Mouse (Mus musculus) left cerebral cortex, adult 11 months (tissue): ENCODE measurements around the gene Lancl3.

ENCODE experiments used
- DNase-seq: peaks from one replicate; pipeline ENCODE4 v3.0.0; 2022; ENCODE audit warnings: low spot score

The Lancl3 gene

DNA sequence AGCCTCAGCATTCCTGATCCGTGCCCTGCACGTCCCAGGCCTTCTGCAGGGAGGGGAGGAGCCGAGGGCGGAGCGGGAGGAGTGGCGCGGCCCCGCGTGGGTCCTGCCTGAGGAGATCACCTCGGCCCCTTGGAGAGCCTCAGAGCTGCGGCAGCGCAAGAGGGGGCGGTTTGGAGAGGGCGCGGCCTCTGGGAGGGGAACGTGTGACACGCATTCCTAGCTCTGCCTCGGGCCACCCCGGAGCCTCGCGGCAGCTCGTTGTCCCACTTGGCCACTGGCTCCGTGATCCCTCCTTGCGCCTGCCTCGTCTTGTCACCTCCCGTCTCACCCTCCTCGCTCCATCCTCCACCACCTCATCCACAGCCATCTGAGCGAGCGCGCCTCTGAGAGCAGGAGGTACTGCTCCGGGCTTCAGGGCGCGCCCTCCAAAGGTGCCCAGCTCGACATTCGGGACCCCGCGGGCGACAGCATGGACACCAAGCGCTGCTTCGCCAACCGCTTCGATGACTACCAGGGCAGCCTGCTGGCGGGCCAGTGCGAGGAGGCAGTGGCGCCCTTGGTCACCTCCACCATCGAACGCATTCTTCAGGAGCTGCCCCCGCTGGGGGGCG is at the start of gene Lancl3:
TSS of gene Lancl3 (plus strand) at position 142 of the 611 bp plus-strand sequence.
- no peak for DNase-seq

DNA sequence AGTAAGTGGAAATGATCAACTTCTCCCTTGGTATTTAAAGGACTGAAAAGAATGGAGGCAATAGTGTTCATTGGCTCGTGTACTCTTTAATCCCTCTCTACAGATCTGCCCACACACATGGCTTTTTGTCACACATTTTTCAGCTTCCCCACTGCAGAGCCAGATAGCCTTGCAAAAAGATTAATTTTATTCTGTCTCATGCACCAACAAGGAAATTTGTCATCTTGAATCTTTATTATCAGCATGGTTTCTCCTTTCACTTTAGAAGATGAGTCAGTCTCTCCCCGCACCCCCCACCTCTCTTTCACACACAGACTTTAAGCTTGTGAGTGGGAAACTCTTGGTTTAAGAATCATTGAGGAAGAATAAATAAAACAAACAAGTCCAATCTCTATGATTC is 20.7 kb upstream of the Lancl3 start:
- DNase-seq, result no peak

DNA sequence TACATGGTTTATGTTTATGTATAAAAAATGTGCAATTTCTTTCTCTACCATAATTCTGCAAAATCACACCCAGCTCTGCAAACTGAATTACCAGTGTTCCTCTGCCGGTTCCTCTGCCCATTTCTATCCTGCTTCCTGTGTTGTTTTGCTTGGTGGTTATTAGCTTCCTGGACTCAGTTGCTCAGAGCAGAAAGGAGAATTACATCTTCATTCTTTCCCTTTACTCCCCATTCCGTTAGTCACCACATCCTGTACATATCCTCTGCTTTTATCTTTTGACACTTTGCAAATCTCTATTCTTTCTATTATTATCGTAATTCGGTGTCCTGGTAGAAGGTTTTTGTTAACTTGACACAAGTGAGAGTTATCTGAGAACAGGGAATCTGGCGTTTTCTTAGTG is 18.1 kb upstream of the Lancl3 start:
- DNase-seq, result no peak

DNA sequence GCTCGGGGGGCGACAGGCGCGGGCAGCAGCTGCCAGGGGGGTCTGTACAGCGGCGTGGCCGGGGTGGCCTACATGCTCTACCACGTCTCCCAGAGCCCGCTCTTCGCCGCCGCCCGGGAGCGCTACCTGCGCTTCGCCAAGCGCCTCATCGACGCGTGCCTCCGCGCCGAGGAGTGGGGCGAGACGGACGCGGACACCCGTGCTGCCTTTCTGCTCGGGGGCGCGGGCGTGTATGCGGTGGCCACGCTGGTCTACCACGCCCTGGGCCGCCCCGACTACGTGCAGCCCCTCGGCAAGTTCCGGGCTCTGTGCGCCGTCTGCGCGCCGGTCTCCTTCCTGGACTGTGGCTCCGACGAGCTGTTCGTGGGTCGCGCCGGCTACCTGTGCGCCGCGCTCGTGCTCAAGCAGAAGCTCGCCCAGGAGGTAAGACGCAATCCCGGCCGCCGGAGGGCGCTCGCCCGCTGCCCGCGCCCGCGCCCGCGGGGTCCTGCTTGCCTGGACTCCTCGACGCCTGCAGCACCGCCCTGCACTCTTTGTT is 747 bp downstream of the Lancl3 start:
- DNase-seq, result no peak

DNA sequence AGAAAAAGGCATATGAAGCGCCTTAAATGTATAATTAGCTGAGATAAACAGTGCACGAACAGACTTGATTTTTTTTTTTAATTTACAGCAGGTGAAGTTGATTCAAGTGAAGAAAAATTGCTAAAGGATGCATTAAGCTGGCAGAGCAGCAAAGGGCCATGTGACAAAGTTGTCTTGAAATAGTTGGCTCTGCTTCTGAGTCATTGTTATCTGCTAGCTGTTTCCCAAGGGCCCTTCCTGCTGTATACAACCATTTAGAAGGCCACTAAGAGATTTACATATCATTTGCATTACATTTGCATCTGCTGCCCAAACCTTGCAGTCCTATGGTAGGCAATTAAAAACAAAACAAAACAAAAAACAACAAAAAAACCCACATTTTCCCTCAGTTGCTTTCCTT is 2.3 kb downstream of the Lancl3 start:
- DNase-seq, result no peak

DNA sequence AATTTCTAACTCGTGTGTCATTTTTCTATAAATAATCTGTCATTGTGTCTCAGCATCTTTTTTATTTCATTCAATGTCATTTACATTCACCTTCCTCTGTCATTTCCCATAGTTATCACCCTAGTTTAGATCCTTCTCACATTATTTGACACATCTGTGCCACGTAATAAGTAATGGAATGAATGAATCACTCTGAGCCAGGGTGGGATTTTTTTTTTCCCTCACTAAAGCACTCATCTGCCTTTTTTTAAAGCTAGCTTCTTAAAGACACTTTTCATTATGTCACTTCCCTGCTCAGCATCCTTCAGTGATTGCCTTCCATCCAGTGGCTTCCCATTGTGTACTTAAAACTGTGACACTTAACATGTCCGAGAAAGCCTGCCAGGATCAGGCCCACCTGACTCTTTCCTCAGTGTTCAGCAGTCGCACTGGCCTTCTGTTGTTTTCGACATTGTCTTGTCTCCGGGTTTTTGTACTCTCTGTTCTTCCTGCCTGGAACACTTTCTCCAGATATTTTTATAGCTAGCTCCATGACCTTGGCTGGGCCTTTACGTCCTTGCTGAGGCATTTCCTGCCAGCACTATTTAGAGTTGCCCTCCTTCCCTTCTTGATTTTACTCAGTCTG is 3.2 kb downstream of the Lancl3 start:
- no peak for DNase-seq

DNA sequence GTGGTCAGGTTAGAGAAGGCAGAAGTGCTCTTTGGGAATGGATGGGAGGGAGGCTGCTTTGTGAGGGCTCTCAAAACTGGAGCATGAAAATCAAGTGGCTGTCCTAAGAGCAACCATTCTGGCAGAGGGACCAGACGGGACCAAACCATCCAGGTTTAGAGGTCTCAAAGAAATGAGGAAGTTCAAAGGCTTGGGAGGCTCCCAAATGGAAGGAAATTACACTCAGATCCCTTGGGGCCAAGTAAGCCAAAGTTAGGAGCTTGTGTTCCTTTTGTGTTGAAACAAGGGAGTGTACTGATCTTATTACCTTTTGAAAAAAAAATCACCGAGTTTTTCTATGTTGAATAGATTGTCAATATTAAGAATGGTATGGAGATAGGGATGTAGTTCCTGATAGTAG is 5.4 kb downstream of the Lancl3 start:
- DNase-seq, result no peak

DNA sequence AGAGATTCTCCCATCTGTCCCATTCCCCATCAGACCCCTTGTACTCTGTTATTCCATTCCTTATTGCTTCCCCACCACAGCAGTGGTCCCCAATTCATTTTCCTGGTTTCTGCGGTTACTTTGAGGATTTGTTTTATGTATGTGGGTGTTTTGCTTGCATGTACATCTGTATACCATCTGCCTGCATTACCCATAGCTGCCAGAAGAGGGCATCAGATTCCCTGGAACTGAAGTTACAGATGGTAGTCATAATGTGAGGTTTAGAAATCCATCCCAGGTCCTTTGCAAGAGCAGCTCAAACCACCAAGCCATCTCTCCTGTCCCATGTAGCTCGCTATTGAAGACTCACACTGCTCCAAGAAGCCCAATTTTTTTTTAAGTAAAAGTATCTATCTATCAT is 16.5 kb downstream of the Lancl3 start:
- DNase-seq, result no peak

DNA sequence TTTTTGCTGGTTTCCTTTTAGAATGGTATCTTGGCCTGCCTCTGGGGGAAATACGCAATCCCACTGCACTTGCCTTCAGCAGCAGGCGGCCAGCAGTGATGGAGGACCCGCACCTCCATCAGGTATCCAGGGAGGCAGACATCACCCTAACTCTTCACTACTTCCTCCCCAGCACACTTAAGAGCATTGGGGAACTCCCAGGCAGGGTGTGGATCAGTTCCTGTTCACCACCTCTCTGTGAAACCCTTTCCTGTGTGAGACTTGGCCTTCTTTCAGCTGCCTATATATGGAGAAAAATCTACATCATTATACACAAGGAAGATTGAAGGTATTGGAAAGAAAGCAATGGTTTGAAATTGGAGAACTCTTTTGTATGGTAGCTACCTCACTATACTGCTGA is 19.9 kb downstream of the Lancl3 start:
- no peak for DNase-seq

DNA sequence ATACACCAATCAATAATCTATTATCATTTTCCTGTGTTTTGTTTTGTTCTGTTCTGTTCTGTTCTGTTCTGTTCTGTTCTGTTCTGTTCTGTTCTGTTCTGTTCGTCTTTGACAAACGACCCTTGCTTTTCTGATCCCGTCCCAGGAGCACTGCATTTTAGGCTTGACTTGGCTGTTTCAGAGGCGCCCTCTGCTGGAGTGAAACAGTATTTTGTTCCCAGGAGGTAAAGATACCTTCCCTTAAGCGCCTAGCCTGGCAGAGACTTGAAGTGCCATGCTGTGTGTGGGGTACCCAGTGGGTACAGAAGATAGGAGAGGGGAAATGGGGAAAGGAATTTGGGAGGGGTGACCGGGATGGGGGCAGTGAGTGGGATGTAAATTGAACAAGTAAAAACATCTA is 21.5 kb downstream of the Lancl3 start:
- DNase-seq, result no peak

DNA sequence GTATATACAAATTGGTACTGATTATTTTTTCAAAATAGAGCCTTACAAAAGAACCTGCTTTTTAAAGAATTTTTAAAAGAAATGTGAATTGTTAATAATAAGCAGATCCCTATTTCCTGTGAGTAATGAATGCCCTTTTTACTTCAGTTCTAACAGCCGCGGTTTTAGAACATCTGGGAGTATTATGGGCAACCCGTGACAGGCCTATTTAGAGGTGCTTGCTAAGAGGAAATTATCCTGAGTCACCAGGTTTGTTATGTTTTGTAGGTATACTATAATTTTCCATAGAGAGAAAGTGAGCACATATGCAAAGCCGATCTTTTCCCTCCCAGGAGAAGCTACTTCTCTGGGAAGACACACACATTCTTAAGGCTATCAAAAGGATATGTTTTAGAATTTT is 22.0 kb downstream of the Lancl3 start:
- DNase-seq, result no peak

DNA sequence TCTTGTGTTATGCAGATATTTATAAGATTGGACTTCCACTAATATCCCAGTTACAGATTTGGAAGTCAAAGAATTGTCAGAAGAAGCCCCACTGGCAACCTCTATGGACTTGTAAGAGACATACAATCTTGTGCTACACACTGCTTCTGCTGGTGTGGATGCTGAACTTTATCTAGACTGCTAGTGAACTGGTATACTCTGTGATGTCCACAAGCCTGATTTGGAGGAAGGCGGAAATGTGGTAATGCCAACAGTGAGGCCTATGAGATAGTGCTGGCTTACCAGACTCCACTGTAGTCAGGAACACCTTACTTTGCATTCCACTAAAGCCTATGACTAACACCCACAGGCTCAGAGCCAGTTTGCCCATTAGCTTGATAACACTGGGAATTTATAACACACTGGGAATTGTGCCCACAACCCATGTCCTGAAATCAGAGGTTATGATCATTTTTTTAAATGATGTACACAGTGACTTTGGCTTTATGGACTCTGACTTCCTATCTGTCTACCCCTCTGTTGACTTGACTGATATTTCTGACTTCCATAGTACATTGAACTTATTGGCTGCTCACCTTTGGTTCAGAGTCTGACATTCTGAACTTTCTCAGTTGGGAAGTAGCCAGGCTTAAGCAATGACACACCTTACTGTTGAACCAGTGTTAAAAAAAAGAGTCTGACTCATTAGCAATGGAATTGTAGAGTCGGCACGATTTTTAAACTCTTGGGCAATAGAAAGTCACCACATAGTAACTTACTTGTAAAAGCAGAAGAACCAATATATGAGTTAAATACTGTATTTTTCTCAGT is 22.9 kb downstream of the Lancl3 start:
- DNase-seq, result no peak

DNA sequence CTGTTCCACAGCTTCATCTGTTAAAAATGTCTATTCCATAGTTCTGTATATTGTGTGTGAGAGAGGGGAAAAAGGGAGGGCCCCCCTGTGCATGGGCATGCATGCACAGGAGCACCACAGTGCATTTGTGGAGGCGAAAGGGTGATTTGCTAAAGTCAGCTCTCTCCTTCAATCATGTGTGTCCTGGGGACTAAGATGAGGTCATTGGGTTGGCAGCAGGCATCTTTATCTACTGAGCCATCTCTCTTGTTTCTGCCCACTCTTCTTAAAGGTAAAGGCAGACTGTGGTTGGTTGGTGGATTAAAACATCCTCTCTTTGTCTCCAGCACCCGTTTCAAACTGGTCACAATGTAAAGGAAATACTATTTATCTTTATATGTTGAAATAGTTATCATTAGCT is 27.4 kb downstream of the Lancl3 start:
- DNase-seq, result no peak

DNA sequence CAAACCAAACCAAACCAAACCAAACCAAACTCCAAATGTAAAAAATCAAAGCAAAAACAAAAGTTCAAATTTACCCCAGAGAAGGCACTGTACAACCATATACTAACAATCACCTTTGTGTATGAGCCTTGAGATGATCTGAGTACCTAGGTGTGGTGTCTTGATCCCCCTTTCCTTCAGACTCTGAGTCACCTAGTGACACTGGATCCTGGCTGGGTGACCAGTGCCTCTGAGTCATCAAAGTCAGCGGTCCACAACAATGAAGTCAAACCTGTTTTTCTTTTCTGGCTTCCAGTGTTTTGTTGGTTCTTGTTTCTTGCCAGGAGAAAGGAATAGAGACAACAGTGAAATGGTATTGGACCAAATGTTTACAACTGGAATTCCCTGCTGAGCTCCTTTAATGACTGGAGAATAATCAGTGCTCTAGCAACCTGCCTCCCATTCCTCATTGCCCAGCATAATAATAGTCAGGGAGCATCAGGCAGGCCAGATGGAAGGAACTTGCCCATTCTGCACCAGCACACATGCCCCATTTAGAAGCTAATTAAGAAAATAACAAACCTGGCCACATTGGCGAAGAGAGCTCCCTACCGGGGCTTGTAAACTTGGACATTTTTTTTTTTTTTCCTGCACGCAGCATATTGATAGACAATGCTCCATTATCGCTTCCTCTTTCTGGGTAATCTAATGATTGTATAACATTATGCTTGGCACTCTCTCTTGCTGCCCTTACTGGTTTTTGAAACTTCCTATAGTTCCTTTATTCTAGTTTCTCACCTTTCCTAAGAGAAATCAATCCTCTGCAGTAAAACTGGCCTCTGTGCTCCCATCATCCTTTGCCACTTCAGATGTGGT is 41.3 kb downstream of the Lancl3 start:
- no peak for DNase-seq

DNA sequence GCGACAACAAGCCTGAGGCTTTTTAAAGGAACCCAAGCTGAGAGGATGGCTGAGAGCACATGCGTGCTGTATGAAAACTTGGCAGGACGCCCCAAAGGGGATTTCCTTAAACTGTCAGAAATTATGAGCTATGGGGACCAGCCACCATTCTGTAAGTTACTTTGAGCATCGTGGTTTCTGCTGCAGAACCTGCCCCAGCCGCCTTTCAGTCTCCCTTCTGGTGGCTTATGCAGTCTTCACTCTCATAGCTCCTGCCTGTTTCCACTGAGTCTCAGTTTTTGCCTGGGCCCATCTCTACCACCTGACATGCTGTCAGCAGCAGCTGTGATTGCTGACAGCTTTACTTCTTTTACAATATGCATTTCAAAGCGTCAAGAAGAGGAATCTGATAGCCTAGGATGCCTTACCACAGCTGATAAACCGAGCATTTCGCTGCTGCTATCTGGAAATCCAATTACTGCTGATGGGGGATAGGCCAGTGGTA is 43.7 kb downstream of the Lancl3 start:
- DNase-seq, result no peak

DNA sequence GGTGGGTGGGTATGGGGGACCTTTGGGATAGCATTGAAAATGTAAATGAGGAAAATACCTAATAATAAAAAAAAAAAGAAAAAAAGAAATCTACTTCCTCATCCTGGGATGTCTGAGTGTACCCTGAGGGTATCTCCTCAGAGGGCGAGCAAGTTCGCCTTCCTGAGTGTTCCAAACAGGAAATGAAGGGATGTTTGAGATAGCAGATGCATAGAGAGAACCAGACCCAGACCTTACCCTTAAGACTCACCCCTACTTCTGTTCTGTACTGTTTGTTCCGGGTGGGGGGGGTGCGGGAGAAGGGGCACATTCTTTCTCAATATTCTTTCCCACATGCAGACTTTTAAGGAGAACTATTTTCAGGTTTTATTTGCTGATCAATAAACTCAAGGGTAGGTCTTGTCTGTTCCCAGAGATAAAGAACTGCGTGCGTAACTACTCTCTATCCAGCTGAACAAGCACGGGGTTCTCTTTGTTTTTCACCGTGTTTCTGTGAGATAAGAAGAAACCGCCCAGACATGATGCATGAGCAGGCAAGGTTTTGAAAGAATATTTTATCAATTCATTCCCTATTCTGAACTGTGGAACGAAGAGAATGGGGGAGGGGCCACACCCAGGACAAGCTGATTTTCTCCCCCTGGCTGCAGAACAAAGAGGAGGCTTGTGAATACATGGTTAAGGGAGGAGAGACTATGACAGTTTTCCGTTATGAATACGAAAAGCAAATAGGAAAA is 45.1 kb downstream of the Lancl3 start:
- DNase-seq, result no peak

DNA sequence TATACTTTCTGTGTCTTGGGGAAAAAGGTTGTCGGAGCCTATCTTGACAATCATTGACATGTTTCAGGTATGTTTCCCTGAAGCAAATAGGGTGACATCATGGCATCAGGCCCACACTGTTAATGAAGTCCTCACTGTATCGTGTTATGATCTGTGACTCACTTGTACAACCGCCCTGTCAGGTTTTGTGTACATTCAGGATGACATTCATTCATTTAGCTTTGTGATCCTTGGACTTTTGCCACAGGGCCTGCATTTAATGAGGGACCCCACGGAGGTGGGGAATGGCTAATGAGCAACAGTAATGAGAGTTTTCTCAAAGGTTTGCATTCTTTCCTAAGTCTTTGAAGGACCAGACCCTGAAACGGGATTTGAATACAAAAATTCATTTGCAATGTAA is 49.2 kb downstream of the Lancl3 start:
- DNase-seq, result no peak

DNA sequence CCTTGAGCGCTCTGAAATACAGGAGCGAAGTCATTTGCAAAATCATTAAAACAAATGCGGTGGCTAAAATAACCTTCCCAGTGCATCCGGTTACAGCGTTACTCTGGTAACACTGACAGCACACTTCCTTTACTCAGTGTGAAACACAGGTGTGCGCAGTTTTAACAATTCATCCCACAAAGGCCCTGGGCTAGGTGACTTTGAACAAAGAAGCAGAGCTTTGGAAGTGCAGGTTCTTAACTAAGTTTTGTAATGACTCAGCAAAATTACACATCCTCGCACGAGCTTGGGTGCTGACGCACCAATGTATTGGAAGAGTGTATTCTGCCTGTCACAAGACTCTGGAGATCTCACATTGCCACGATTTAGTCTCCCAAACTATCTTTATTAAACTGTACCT is 54.3 kb downstream of the Lancl3 start:
- no peak for DNase-seq

DNA sequence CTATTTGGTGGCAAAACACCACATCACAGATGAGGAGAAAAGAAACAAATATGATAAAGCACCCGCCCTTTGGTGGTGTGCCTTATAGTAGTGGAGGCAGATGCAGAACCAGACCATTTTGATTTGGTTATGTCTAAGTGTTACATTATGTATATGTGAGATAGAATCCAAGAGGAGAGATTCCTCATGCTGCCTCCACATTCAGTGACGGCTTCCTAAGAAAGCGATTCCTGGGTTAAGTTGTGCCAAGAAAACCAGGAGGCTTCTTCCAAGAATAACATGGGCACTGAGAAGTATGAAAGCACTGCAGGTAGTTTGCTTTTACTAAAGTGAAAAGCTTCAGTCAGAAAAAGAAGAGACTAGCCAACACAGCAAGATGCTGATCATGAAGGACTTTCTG is 55.2 kb downstream of the Lancl3 start:
- no peak for DNase-seq

DNA sequence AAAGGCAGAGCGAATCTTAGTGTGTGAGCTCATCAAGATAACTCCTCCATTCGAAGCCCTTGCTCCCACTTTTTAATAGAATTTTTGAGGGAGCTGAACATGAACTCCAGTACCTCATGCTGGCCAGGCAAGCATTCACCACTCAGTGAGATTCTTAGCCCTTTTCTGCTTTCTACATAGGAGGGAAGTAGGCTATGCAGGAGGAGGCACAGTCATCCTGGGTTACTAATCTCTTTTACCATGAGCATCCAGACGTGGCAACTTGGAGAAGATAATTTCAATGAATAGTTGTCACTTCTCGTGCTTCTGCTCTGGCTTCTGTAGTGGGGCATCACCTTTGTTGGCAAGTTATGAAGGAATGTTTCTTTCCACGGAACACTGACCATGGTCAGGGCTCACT is 57.1 kb downstream of the Lancl3 start, which contains the start of gene Gm14862:
TSS of gene Gm14862 (minus strand) at position 134 of the 400 bp plus-strand sequence.
- no peak for DNase-seq

DNA sequence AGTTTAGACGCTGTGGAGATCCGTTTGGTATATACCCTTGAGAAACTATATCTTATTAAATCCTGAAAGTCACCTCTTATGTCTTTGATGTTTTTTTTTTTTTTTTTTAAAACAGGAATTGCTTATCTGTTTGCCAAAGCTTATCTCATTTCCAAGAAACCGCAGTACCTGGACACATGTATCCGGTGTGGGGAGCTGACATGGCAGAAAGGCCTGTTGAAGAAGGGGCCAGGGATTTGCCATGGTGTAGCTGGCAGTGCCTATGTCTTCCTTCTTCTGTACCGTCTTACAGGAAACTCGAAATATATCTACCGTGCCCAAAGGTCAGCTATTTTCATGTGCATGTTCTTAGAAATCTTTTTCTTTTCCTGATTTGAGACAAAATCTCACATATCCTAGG is 58.1 kb downstream of the Lancl3 start:
- no peak for DNase-seq
